Mouse (Mus musculus): ENCODE data around the gene 4931406P16Rik. TPM values are rescaled to one million over a fixed set of nuclear protein-coding genes. Genes with fewer than 3 reads are reported as not detected.

The 4931406P16Rik gene
- polyA plus RNA-seq, 1 experiment from 2014 or later: 25.2 TPM

GRCm38 (mm10) chr7:34263437-34263836 lies 49.9 kb downstream of the 4931406P16Rik start:
- Histone ChIP-seq H3K27ac (no peak overlapping the region), H3K4me3 (no peak overlapping the region), H3K9me3 (no peaks in the 10 kb centered on the region), H3K36me3 (peaks cover 37% of the 10 kb centered on the region), H3K27me3 (ENCODE audit: insufficient read depth, poor library complexity, severe bottlenecking) (no peaks in the 10 kb centered on the region), H3K4me1 (replicated peaks) (no peaks in the 10 kb centered on the region)
- no peak for DNase-seq (ENCODE audit: low spot score)
- WGBS: 93% methylated on average over 5 of the region's 5 CpGs

DNA sequence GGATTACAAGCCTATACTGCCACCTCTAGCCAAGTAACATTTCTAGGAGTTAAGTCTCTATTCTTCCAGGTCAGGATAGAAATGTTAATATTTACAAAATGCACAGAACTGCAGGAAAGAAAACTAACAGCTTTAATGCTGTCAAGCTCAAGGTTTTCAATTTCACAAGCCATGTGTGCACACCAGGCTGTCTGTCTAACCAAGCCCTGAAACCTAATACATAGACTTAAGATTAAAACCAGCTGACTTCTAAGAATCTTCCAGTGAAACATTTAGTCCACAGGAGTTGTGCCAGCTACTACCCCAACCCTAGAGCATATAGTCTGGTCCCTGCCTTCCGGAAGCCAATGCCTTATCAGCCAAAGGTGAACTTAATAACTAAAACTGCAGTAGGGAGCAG lies 54.9 kb downstream of the 4931406P16Rik start:
- DNase-seq (ENCODE audit: low spot score): no peak
- 78% methylated on average over 1 of the region's 1 CpGs for WGBS
- H3K4me1 ChIP-seq (replicated peaks): no peaks in the 10 kb centered on the region
- no peaks in the 10 kb centered on the region for H3K27me3 ChIP-seq (ENCODE audit: insufficient read depth, poor library complexity, severe bottlenecking)
- peaks cover 70% of the 10 kb centered on the region for H3K36me3 ChIP-seq
- H3K4me3 ChIP-seq: no peak overlapping the region
- H3K9me3 ChIP-seq: no peaks in the 10 kb centered on the region
- no peak overlapping the region for H3K27ac ChIP-seq

- Histone ChIP-seq H3K36me3 (peaks cover 71% of the 10 kb centered on the region), H3K4me1 (replicated peaks) (no peaks in the 10 kb centered on the region), H3K4me3 (no peak overlapping the region), H3K27ac (no peak overlapping the region), H3K9me3 (no peaks in the 10 kb centered on the region), H3K27me3 (ENCODE audit: insufficient read depth, poor library complexity, severe bottlenecking) (no peaks in the 10 kb centered on the region)
- no peak for DNase-seq (ENCODE audit: low spot score)
- WGBS: 84% methylated on average over 9 of the region's 9 CpGs
Measured at GRCm38 (mm10) chr7:34257279-34257678, 56.1 kb downstream of the 4931406P16Rik start.

GRCm38 (mm10) chr7:34255916-34256315 lies 57.4 kb downstream of the 4931406P16Rik start:
- Histone ChIP-seq H3K4me3 (no peak overlapping the region), H3K36me3 (peaks cover 64% of the 10 kb centered on the region), H3K9me3 (no peaks in the 10 kb centered on the region), H3K27ac (no peak overlapping the region), H3K4me1 (replicated peaks) (no peaks in the 10 kb centered on the region), H3K27me3 (ENCODE audit: insufficient read depth, poor library complexity, severe bottlenecking) (no peaks in the 10 kb centered on the region)
- WGBS: 98% methylated on average over 1 of the region's 1 CpGs
- DNase-seq (ENCODE audit: low spot score): no peak

- WGBS: 79% methylated on average over 3 of the region's 3 CpGs
Measured at GRCm38 (mm10) chr7:34255137-34255536, 58.2 kb downstream of the 4931406P16Rik start.

DNA sequence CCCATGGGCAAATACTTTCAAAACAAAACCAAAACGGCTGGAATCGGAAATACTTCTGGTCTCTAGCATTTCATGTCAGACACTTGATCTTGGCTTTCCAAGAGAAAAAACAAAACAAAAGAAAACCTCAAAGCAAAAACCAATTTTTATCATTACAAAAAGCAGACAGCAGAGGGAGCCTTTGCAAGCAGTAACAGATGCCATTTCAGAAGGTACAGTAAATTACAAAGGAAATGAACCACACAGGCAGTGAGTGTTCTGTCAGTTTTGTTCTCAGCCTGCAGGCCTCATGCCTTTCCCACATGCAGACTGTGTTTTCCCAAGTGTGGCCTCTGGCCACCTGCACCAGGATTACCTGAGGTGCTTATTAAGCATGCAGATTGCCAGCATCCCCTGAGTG lies 61.3 kb downstream of the 4931406P16Rik start:
- DNase-seq (ENCODE audit: low spot score): no peak
- peaks cover 78% of the 10 kb centered on the region for H3K36me3 ChIP-seq
- 87% methylated on average over 2 of the region's 2 CpGs for WGBS

More at GRCm38 (mm10) chr7:34255137-34255536, 58.2 kb downstream of the 4931406P16Rik start:
- H3K27me3 ChIP-seq (ENCODE audit: insufficient read depth, poor library complexity, severe bottlenecking): no peaks in the 10 kb centered on the region
- H3K9me3 ChIP-seq: no peaks in the 10 kb centered on the region
- H3K4me3 ChIP-seq: no peak overlapping the region
- H3K36me3 ChIP-seq: peaks cover 65% of the 10 kb centered on the region
- no peaks in the 10 kb centered on the region for H3K4me1 ChIP-seq (replicated peaks)
- no peak for DNase-seq (ENCODE audit: low spot score)
- no peak overlapping the region for H3K27ac ChIP-seq

DNA sequence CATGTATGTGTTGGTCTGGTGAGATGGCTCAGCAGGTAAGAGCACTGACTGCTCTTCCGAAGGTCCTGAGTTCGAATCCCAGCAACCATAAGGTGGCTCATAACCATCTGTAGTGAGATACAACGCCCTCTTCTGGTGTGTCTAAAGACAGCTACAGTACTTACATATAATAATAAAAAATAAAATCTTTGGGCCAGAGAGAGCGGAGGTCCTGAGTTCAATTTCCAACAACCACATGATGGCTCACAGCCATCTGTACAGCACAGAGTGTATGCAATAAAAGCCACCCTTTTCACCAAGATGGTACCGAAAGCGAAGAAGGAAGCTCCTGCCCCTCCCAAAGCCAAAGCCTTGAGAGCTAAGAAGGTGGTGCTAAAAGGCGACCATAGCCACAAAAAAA lies 62.6 kb downstream of the 4931406P16Rik start, which contains the start of gene Gm6096:
Gene Gm6096 (plus strand): TSS at position 301 of the 400 bp plus-strand sequence.
- H3K27me3 ChIP-seq (ENCODE audit: insufficient read depth, poor library complexity, severe bottlenecking): no peaks in the 10 kb centered on the region
- peaks cover 77% of the 10 kb centered on the region for H3K36me3 ChIP-seq
- no peaks in the 10 kb centered on the region for H3K9me3 ChIP-seq
- no peak within 1 kb of the TSS for H3K4me3 ChIP-seq
- H3K4me1 ChIP-seq (replicated peaks): no peaks in the 10 kb centered on the region
- DNase-seq (ENCODE audit: low spot score): no peak
- no peak within 1 kb of the TSS for H3K27ac ChIP-seq
- 92% methylated on average over 7 of the region's 7 CpGs for WGBS

More for the DNA sequence above, 61.3 kb downstream of the 4931406P16Rik start:
- H3K4me3 ChIP-seq: no peak overlapping the region
- no peak overlapping the region for H3K27ac ChIP-seq
- no peaks in the 10 kb centered on the region for H3K4me1 ChIP-seq (replicated peaks)
- no peaks in the 10 kb centered on the region for H3K9me3 ChIP-seq
- H3K27me3 ChIP-seq (ENCODE audit: insufficient read depth, poor library complexity, severe bottlenecking): no peaks in the 10 kb centered on the region

- no peak for DNase-seq (ENCODE audit: low spot score)
Measured at GRCm38 (mm10) chr7:34246870-34247499, 66.4 kb downstream of the 4931406P16Rik start.

GRCm38 (mm10) chr7:34242176-34242575 lies 71.2 kb downstream of the 4931406P16Rik start:
- no peaks in the 10 kb centered on the region for H3K27me3 ChIP-seq (ENCODE audit: insufficient read depth, poor library complexity, severe bottlenecking)
- H3K4me3 ChIP-seq: no peak overlapping the region
- 94% methylated on average over 11 of the region's 11 CpGs for WGBS
- DNase-seq (ENCODE audit: low spot score): no peak
- H3K36me3 ChIP-seq: peaks cover 80% of the 10 kb centered on the region
- no peaks in the 10 kb centered on the region for H3K4me1 ChIP-seq (replicated peaks)
- H3K27ac ChIP-seq: no peak overlapping the region
- H3K9me3 ChIP-seq: no peaks in the 10 kb centered on the region

More at GRCm38 (mm10) chr7:34246870-34247499, 66.4 kb downstream of the 4931406P16Rik start:
- Histone ChIP-seq H3K4me3 (no peak overlapping the region), H3K36me3 (peaks cover 74% of the 10 kb centered on the region), H3K9me3 (no peaks in the 10 kb centered on the region), H3K27me3 (ENCODE audit: insufficient read depth, poor library complexity, severe bottlenecking) (no peaks in the 10 kb centered on the region), H3K27ac (no peak overlapping the region), H3K4me1 (replicated peaks) (no peaks in the 10 kb centered on the region)
- WGBS: 86% methylated on average over 3 of the region's 3 CpGs

- WGBS: 93% methylated on average over 5 of the region's 5 CpGs
- Histone ChIP-seq H3K4me1 (replicated peaks) (peaks cover 15% of the 10 kb centered on the region), H3K9me3 (no peaks in the 10 kb centered on the region), H3K4me3 (no peak overlapping the region), H3K36me3 (peaks cover 62% of the 10 kb centered on the region), H3K27ac (no peak overlapping the region), H3K27me3 (ENCODE audit: insufficient read depth, poor library complexity, severe bottlenecking) (no peaks in the 10 kb centered on the region)
- no peak for DNase-seq (ENCODE audit: low spot score)
Measured at GRCm38 (mm10) chr7:34238086-34238485, 75.3 kb downstream of the 4931406P16Rik start.

- Histone ChIP-seq H3K27ac (no peak overlapping the region), H3K9me3 (no peaks in the 10 kb centered on the region), H3K4me3 (no peak overlapping the region), H3K27me3 (ENCODE audit: insufficient read depth, poor library complexity, severe bottlenecking) (no peaks in the 10 kb centered on the region), H3K36me3 (peaks cover 47% of the 10 kb centered on the region), H3K4me1 (replicated peaks) (peaks cover 17% of the 10 kb centered on the region)
- DNase-seq (ENCODE audit: low spot score): no peak
- WGBS: 86% methylated on average over 5 of the region's 5 CpGs
Measured at GRCm38 (mm10) chr7:34235602-34236001, 77.7 kb downstream of the 4931406P16Rik start.

GRCm38 (mm10) chr7:34234610-34235561 lies 78.5 kb downstream of the 4931406P16Rik start:
- Histone ChIP-seq H3K27me3 (ENCODE audit: insufficient read depth, poor library complexity, severe bottlenecking) (no peaks in the 10 kb centered on the region), H3K27ac (peak overlapping the region; percentile 93), H3K36me3 (peaks cover 40% of the 10 kb centered on the region), H3K9me3 (no peaks in the 10 kb centered on the region), H3K4me3 (peak overlapping the region; percentile 57), H3K4me1 (replicated peaks) (peaks cover 22% of the 10 kb centered on the region)
- peak; percentile 41 for DNase-seq (ENCODE audit: low spot score)
- WGBS: 3% methylated on average over 17 of the region's 17 CpGs

Data from hindbrain, embryonic 10.5 days (tissue).